Mouse (Mus musculus) heart, postnatal 10 days (tissue): ENCODE measurements around the gene Anxa3. TPM values are rescaled to one million over a fixed set of nuclear protein-coding genes. Genes with fewer than 3 reads are reported as not detected.

Source experiments
- DNase-seq, 2 experiments: peaks; one replicate each; pipeline ENCODE4 v3.0.0; 2021
- intact Hi-C: fragments of 180-260 bp; cut with DNase I; formaldehyde crosslinking; loops from one replicate; pipeline ENCODE4 v1.15.1; 2025
- total RNA-seq, 2 experiments: library from RNA; stranded (reverse); gene quantifications; 2 replicates each; pipeline ENCODE4 v1.2.3; 2021

Anxa3 gene
- total RNA-seq, result 10 to 100 TPM; 46.6 to 49.2 TPM

DNA sequence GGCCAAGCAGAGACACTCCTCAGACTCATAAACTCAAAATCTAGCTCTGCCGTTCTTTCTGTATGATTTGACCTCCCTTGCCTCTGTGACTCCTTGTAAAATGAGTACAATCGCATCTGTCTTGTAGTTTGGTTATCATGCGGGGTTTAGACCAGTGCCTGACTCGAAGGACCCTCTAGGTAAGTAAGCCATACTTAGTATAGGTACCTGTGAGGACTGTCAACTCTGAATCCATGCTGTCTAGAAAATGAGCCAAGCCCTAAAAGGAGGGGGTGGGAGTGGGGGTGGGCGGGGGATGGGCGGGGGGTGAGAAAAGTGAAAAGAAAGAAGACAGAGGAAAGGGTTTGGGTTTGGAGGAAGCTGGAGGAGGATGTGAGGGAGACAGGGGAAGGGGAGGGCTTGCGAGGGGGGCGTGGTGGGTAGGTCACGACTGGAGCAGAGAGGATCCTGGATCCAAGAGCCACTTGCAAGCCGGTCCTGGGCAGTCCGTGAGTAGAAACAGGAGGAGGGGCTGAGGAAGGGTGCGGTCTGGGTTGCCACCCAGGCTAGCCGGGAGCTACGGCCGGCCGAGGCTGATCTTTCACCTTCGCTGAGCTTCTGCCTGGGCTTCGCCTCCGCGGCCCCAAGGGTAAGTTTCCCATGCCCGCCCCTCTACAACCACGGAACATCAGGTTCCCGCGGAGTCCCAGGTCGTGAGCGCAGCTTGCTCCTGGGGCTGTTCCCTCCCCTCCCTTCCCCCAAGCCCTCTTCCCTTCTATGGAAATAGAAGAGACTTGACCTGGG lies at the start of gene Anxa3:
Gene Anxa3, plus strand, starts transcription at position 404 of the 783 bp plus-strand sequence.
- intact Hi-C loops, result loop anchor here (5.0 kb wide), 1 partner anchor 119 kb away; no protein-coding TSS in a partner anchor
- peak; percentile 63 to 70 for DNase-seq

DNA sequence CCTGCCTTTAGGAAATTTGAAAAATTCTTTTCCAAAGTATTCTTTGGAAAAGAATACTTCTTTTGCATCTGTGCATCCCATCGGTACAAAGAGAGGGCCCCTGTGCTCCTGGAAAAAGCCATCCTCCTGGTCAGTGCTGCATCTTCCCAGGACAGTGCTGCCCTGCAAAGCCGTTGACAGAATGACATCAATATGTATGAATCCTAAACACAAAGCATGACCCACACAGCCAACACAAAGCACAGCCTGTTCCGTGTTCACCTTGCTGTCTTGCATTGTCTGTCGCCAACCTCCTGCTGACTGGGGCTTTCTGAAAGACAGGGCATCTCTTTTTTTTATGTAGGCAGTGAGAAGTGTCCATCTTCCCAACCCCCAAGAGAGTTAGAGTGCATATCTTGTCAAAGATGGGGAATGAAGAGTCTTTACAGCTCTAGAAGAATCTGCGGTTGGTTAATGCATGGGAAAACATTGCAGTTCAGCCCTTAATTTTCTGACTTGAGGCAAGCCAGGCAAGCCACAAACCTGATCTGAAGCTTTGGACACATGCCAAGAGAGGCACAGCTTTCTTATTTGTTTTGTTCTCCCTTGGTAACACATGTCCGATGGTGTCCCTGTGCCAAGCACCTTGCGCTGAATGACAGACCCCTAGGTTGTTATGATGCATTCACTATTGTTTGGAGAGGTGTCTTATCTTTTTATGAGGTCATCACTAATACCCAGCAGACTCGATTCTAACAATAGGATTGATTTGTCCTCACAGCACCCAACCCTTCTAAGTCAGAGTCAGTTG lies 45.7 kb upstream of the Anxa3 start:
- peak; percentile 30 to 40 for DNase-seq
- intact Hi-C loops, result no loop called here

DNA sequence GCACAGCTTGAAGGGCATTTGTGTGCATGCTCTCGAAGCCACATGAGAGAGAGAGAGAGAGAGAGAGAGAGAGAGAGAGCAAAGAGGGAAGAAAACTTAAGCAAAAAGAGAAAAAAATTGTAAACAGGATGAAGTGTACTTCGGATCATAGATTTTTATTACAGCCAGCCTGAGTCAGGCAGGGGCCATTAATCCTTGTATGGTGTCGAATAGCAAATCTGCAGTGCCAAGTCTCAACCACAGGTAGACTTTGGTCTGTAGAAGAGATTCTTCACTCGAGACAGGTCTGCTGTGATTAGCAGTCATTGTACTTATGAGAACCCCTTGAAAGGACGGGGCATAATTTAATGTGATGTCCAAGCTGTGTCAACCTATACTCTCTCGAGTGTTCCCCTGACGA lies 35.5 kb upstream of the Anxa3 start:
- no peak for DNase-seq
- intact Hi-C loops, result no loop called here

DNA sequence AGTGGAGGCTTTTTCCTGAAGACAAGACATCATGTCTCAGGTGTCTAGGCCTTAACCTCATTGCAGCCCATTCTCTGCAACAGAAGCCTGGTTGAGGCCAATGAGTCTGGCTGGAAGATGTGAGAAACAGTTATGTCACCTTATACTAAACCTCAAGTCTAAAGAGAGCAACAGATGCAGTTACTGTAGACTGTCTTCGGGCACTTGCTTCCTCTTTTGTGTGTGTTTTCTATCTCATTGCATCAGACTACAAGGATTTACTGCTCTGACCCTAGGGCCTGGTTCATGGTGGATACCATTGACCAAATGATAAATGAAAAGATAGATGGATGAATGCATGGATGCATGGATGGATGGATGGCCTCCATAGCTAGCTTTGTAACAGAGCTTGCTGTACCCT lies 31.1 kb upstream of the Anxa3 start:
- DNase-seq, result no peak
- intact Hi-C loops, result loop anchor here (10.0 kb wide), 1 partner anchor 387 kb away; the partner anchor contains the start of gene Fras1

DNA sequence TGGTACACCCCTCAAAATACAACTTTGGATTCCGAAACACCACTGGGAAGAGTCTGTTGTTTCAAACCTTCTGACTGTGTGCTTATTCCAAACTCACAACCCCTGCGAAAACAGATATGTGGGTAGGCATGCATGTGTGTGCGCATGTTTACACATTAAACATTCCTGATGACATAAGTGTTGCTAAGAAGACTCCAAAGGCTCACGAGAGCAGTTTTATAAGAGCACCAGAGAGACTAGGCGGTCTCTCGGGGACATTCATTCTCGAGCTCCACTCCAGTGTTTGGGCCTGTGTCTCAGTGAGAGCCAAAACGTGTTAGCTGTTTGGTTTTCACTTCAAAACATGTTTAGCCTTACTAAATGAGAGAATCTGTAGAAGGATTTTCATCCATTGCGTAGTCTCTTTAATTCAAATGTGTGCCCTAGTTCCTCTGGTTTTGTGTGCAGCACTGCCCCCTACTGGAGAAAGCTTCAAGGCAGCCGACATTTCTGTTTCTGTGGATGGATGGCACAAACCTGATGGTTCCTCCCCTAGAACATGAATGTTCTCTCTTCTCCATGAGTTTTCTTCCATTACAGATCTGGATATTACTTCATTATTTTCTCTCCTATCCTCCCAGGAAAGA lies 24.2 kb upstream of the Anxa3 start:
- intact Hi-C loops, result loop anchor here (1.0 to 10.0 kb wide), 3 partner anchors 394 to 502 kb away; partner anchors contain the start of gene Fras1

DNA sequence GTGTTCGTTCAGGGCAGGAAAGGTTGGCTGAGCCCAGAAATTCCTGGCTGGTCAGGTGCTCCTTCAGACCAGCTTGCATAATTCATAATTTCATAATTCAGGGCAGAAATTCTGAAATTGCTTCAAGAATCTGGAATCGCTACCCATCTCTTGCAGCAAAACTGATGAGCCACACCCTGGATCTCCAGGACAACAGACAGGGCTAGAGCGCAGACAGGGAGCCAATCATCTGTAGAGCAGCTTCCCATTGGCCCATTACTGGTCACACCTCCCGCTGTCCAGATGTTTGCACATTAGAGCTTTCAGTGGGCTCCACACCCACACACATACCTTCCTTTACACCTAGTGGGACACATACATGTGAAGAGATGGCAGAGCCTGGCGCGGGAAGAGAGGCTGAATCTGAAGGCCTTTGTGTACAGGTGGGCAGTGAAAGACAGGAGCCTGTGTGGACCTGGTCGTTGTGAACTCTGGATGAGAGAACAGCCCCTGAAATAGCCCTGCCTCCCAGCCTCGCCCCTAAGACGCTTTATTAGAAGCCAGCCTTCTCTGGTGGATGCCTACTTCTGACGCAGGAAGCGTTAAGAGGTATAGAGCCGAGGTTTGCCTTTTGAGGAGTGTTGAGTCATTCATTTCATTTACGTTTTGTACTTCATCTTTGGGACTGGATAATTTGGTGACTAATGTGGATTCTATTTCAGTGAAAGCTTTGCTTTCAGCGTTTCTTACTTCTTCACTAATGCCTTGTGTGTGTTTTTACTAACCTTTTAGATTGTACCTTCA lies 9.4 kb upstream of the Anxa3 start:
- no peak for DNase-seq
- intact Hi-C loops, result no loop called here

More for the DNA sequence above, 24.2 kb upstream of the Anxa3 start:
- peak; percentile 71 to 87 for DNase-seq

DNA sequence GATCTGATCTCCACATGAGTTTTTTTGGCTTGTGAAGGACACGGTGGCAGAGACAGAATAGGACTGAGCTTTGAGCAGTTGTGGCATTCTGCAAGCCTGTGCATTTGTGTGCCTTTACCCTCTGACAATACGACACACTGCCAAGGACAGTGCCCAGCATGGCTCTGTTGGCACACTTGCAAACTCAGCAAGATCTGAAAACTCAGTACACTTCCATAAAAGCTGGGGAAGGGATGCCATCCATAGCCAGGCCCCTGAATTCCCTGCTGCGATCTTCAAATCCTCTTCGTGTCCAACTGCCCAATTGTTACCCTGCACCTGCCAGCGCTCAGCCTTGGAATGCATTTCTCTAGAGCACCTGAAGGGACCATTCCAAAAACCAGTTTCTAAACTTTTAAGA lies 8.0 kb upstream of the Anxa3 start:
- intact Hi-C loops, result no loop called here
- DNase-seq, result no peak

DNA sequence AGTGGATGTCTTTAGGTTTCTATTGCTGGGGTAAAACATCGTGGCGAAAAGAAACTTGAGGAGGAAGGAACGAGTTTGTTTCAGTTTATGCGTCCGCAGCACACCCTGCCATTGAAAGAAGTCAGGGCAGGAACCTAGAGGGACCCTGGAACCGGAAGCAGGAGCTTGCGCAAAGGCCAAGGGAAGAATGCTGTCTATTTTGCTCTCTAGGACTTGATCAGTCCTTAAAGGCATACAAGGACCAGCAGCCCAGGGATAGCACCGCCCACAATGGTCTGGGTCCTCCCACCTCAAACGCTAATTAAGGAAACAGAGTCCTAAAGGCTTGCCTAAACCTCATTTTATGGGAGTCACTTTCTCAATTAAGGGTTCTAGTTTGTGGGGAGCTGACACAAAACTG lies 717 bp upstream of the Anxa3 start:
- peak; percentile 35 to 48 for DNase-seq
- intact Hi-C loops, result loop anchor here (5.0 kb wide), 1 partner anchor 120 kb away; no protein-coding TSS in a partner anchor

DNA sequence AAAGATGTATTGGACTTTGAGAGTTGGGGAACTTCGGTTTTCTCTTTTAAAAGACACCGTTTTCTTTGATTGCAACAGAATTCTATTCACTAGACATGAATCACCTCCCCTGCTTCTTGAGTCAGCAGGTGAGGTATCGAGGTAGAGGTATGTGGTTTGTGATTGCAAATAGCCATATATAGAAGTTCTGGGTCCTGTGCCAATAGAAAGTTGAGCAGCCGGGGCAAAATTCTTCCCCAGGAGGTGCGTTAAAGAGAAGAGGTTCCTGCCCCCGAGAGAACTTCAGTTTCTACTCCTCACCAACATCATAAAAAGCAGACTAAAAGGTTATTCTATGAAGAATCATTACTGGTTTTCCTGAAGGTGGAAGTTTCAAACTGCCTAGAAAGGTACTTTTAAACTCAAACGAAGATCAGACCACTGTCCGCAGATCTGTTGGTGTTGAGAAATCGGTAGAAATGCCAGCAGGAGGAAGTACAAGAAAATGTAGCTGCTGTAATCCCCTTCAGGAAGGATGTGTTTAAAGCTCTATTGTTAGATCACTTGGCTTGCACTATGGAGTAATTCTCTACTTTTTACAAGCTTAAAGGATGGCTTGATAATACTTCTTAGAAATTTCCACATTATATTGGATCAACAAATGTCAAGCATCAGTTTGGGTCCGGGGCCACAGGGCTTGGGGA lies 955 bp downstream of the Anxa3 start:
- DNase-seq, result no peak
- intact Hi-C loops, result loop anchor here (5.0 kb wide), 1 partner anchor 118 kb away; no protein-coding TSS in a partner anchor

DNA sequence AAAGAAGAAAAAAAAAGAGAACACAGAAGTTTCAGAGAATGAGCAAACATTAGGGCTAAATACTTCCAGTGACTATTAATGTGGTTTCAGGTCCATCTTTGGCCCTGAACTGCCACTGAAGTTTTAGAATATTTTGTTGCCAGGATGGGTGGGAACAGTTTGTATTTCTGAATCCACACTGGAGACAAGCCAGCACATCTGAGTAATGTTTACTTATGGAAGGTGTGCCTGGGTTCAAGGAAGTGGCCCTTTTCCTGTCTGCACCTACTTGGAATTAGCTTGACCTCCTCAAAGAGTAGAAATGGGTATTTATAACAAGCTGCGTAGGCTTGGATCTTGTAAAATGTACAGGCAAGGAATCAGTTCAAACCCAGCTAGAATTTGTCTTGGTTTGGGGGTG lies 2.6 kb downstream of the Anxa3 start:
- peak in 1 of 2 experiments; percentile 26 for DNase-seq
- intact Hi-C loops, result no loop called here

DNA sequence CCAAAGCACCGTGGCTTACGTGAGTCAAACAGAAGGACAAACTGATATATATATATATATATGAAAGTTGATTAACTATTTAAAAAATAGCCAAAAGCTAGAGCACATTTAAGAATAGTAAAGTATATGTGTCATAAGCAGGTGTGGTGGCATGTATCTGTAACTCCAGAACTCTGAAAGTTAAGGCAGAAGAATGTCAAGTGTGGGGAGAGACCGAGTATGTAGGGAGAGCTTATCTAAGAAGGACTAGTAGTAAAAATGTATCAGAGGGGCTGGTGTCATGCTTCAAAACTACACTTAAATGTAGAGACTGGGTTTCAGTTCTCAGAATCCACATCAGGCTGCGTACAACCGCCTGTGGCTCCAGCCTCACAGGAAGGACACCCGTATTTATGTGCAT lies 4.3 kb downstream of the Anxa3 start:
- no peak for DNase-seq
- intact Hi-C loops, result no loop called here

DNA sequence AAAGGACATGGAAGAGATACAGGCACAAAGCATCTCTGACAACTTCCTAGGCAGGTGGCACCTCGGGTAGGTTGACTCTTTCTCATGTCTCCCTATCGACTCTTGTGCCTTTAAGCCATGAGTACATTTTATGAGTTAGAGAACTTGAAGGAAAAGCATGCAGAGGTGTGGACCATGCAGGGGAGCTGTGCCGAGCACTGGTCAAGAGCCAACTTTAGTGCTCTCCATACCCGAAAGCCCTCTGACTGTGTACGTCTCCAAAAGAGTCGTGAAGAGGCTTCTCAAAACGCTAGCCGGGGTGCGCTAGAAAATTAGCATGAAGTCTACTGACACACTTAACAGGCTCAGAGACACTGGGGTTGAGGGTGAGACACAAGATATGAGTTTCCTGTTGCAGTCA lies 6.0 kb downstream of the Anxa3 start:
- intact Hi-C loops, result no loop called here
- DNase-seq, result no peak

DNA sequence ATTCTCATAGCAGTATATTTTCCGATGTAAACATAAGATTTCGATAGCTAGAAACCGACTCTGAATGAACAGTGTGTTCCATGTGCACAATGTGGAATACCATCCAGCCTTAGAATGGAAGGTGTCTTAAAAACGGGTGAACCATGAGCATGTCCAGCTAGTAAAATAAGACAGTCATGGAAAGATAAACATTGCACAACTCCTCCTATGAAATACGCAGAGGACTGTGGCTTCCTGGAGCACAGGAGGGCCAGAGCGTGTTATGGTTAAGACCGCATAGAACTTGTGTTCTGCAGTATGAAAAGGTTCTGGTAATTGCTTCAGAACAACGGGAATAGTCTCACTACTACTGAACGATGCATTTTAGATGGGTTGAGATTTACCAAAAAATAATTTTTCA lies 6.8 kb downstream of the Anxa3 start:
- intact Hi-C loops, result no loop called here
- no peak for DNase-seq

DNA sequence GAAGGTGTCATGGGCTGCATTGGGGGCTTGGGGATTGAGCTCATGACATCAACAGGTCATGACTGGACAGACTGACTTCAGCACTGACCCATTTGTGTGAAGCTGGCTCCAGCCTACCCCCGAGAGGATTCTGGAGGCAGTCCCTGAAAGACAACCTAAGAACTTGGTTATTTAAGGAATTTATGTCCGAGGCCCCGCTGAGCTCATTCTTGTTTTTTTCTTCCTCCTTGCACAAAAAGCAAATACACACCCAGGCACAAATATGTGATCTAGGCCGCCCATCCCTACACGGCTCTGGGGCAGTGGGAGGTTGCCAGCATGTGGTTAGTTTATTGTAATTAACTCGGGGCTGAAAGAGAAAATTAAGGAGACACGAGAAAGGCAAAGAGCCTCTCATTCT lies 9.0 kb downstream of the Anxa3 start:
- intact Hi-C loops, result no loop called here
- DNase-seq, result peak; percentile 35 to 36

DNA sequence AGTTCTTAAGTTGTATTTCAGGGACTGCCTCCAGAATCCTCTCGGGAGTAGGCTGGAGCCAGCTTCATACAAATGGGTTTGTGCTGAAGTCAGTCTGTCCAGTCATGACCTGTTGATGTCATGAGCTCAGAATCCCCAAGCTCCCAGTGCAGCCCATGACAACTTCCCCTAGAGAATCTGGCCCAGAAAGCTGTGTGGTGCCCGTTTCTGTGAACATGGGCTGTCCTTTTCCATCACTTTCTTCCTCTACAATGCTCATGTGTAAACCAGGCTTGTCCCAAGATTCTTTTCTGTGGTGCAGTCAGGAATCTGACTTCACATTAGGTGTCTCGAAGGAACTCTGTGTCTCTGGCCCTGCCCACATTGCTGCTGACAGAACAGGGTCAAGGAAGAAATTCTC lies 10.0 kb downstream of the Anxa3 start:
- peak; percentile 76 to 81 for DNase-seq
- intact Hi-C loops, result no loop called here

DNA sequence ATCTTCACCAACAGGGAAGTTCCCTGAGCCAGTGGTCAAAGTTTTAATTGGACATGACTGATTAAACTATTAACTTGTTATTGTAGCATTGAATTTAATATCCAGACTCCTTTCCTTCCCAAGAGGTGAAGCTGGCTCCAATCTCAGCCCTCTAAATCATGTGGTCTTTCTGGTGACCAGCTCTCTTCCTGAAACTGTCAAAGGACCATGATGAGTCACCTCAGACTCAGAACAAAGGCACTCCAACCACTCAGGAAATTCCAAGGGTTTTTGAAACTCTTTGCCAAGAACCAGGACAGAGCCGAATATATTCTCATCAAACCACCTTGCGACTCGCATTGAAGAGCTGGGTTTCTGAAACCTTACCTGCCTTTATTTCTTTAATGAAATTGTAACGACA lies 11.2 kb downstream of the Anxa3 start:
- intact Hi-C loops, result no loop called here
- DNase-seq, result peak in 1 of 2 experiments; percentile 36

DNA sequence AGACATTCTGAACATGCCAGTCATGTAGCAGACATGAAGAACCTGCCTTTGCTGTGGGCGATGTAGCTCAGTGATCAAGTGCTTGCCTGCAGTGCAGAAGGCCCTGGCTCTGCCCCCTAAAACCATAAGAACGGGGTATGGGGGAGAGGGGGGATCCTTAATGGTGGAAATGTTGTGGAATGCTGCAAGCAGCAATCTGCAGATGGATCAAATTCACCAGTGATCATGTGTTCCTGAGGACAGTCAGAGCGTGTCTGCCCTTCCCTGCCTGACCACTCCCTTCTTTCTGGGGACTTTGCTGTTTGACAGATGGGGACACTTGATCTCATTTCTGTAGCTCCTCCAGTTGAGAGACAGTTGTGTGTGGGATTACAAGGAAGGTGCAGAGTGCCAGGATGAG lies 11.7 kb downstream of the Anxa3 start:
- intact Hi-C loops, result no loop called here
- DNase-seq, result no peak

DNA sequence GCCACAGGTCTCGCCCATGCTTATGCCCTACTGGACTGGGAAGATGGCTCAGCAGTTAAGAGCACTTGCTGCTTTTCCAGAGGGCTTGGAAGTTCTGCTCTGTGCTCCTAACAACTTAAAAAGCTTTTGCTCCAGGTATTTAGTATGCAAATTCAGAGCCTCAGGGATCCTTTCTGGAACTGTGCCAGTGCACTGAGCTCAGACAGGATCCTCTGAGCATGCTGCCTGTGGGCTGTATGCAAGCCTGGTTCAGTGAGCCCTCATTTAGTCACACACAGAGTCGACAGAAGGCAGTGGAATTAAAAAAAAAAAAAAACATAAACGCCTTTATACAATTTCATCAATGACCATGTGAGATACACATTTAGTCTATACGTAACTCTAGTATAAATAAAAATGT lies 17.5 kb downstream of the Anxa3 start:
- intact Hi-C loops, result no loop called here
- DNase-seq, result no peak

DNA sequence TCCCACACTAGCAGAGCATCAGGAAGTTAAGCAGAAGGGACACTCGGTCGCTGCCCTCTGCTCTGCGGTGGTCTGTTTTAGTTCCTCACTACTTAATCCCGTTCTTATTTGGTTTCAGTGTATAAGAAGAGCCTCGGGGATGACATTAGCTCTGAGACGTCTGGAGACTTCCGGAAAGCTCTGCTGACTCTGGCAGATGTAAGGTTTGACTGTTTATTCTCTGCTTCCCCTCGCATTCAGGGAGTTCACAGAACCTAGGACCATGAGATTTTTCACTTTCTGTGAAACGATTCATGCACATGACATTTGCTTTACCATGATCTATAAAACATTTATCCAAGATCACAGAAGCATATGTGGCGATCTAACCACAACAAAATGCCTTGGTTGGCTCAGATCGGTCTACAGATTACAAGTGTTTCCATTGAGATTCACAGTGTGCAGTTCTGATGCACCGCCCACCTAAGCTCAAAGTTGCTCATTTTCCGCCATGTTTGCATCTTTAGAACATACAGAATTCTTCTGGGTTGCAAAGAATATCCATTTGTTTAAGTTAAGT lies 31.7 kb downstream of the Anxa3 start:
- intact Hi-C loops, result no loop called here

DNA sequence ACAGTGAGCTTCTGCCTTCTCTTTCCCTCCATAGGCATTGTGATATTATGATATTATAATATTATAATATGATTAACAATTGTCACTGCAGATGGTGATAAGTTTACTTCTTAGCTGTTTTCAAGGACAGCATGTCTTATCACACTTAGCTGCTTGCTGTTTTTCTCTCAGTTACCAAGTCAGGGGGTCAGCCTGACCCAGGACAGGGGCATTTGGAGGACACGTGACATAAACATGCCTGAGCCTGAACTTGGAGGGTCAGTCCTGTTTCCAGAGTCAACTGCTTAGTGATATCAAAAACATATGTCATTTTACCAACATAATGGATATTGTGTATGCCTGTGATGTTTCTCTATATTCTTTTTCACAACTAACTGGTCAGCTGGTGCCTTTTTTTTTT lies 34.0 kb downstream of the Anxa3 start:
- intact Hi-C loops, result no loop called here
- DNase-seq, result no peak

More for the DNA sequence above, 31.7 kb downstream of the Anxa3 start:
- no peak for DNase-seq
